19 mouse cellular contexts compared by ENCODE assay signal in the genomic region with DNA sequence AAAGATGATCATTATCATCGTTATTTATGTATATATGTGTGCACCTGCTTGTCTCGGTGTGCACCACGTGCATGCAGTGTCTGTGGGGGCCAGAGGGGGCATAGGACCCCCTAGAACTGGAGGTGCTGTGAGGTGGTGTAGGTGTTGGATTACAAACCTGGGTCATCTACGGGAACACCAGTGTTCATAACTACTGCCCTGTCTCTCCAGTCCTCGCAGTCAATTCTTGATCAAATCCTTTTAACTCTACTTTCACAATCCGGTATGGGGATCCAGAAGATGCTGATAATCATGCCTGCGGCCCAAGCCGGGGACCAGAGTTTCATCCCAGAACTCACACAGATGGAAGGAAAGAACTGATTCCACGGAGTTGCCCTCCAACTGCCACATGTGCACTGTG. TPM values are rescaled to one million over a fixed set of nuclear protein-coding genes. Genes with fewer than 3 reads are reported as not detected.
DNase-seq lines count a peak whose midpoint lies in the region; TF ChIP-seq lines count a peak whose summit lies in the region.
"Had no signal": no experiment of that assay in that cellular context is flagged by ENCODE, and none has a peak within 500 bp of the region (broad histone marks: within the 10 kb centered on the region; RNA-seq: fewer than 3 reads in every experiment).

No protein-coding gene starts in this region.

- no peak overlapping the region for H3K4me3 ChIP-seq in heart, embryonic 10.5 days
- no peak overlapping the region for H3K4me3 ChIP-seq in thymus, adult 2 months (ENCODE audit: control insufficient read depth, insufficient read depth, low read length)
- H3K4me3 ChIP-seq: embryonic facial prominence, embryonic 13.5 days; embryonic facial prominence, embryonic 15.5 days; erythroblast, embryonic 14.5 days; forebrain, embryonic 10.5 days; forebrain, embryonic 12.5 days had no signal

- peak; percentile 52 for DNase-seq in heart, embryonic 10.5 days (ENCODE audit: low spot score)
- no peak for DNase-seq in heart, postnatal 25 days (ENCODE audit: low spot score)
- DNase-seq in thymus, adult 2 months = no peak
- no peak for DNase-seq in thymus, postnatal 14 days
- DNase-seq: adrenal gland, adult 2 months; adrenal gland, postnatal 10 days; adrenal gland, postnatal 25 days; cerebellum, adult 11 months; cerebellum, adult 18-20 months; cerebellum, adult 8-10 months; cerebellum, adult 9-11 months; cerebellum, postnatal 14 days; cerebellum, postnatal 36 days; embryo, embryonic 11 days had no signal

- 83% methylated on average over 9 of the region's 9 CpGs for WGBS in heart, embryonic 10.5 days
- 86% methylated on average over 9 of the region's 9 CpGs for WGBS in thymus, adult 2 months

- no peaks in the 10 kb centered on the region for H3K36me3 ChIP-seq in heart, embryonic 10.5 days
- no peaks in the 10 kb centered on the region for H3K36me3 ChIP-seq in thymus, adult 2 months (ENCODE audit: control insufficient read depth, insufficient read depth, low read length)
- H3K36me3 ChIP-seq: embryonic facial prominence, embryonic 13.5 days; embryonic facial prominence, embryonic 15.5 days; forebrain, embryonic 10.5 days; forebrain, embryonic 12.5 days had no signal

- intact Hi-C loops in heart, postnatal 25 days (cut with DNase I) = no loop called here

- no peaks in the 10 kb centered on the region for H3K9me3 ChIP-seq in heart, embryonic 10.5 days
- H3K9me3 ChIP-seq: embryonic facial prominence, embryonic 13.5 days; embryonic facial prominence, embryonic 15.5 days; forebrain, embryonic 10.5 days; forebrain, embryonic 12.5 days had no signal

- TF ChIP-seq CTCF in thymus, adult 2 months (IDR thresholded peaks at IDR 0.05; ENCODE audit: borderline replicate concordance, control insufficient read depth, extremely low read depth, insufficient read depth, low read length, poor library complexity) = no peak

- no peak for TF ChIP-seq POLR2A in thymus, adult 2 months (IDR thresholded peaks at IDR 0.05; ENCODE audit: control insufficient read depth, extremely low read depth, insufficient read depth, low read length, poor library complexity)

- no peaks in the 10 kb centered on the region for H3K4me1 ChIP-seq in heart, embryonic 10.5 days
- peaks cover 36% of the 10 kb centered on the region for H3K4me1 ChIP-seq in thymus, adult 2 months (replicated peaks; ENCODE audit: control insufficient read depth, insufficient read depth, low read length)
- H3K4me1 ChIP-seq: embryonic facial prominence, embryonic 13.5 days; embryonic facial prominence, embryonic 15.5 days had no signal

- H3K27me3 ChIP-seq in heart, embryonic 10.5 days (ENCODE audit: insufficient read depth, poor library complexity, severe bottlenecking) = 0 out of 2 replicates have a peak, but pooled peaks cover 4% of the 10 kb centered on the region
- H3K27me3 ChIP-seq in thymus, adult 2 months (ENCODE audit: control insufficient read depth, insufficient read depth, low read length) = no peaks in the 10 kb centered on the region
- H3K27me3 ChIP-seq: embryonic facial prominence, embryonic 13.5 days; embryonic facial prominence, embryonic 15.5 days had no signal

- H3K27ac ChIP-seq in heart, embryonic 10.5 days = no peak overlapping the region
- peak overlapping the region; percentile 65 for H3K27ac ChIP-seq in thymus, adult 2 months (ENCODE audit: control insufficient read depth, insufficient read depth, low read length)
- H3K27ac ChIP-seq: embryonic facial prominence, embryonic 13.5 days; embryonic facial prominence, embryonic 15.5 days; forebrain, embryonic 10.5 days; forebrain, embryonic 12.5 days had no signal

RNA-seq across cellular contexts. Expression of gene Lrpprc, which starts 55.6 kb away (rescaled TPM):
- polyA plus RNA-seq in heart, embryonic 10.5 days (2016; fragmentation: Nextera tagmentation; extraction: Ambion mirVana) = 61.6 and 76.6 TPM in 2 replicates
- total RNA-seq in heart, postnatal 25 days (2021) = 100 to 1,000 TPM; 144 to 145 TPM
- 10.0 and 12.6 TPM in 2 replicates for polyA plus RNA-seq in thymus, adult 2 months (2012; rRNA removed)
